Mouse (Mus musculus) heart, embryonic 14.5 days (tissue): ENCODE results near the gene Gnat2. TPM values are rescaled to one million over a fixed set of nuclear protein-coding genes. Genes with fewer than 3 reads are reported as not detected.
A peak's percentile ranks its signal among the peaks of the same experiment; 100 is the strongest.

Experiments used
- ATAC-seq: fragments of 200-750 bp; cut with Nextera tagmentation; 2 replicates; pipeline ENCODE4 v1.8.0; 2017; ENCODE audit warnings: low read depth, moderate TSS enrichment; ENCODE audit not compliant: insufficient number of reproducible peaks, insufficient read depth, low FRiP score
- H3K27ac ChIP-seq, 2 experiments: fragments of 200-500 bp in 1 of 2; fragments of 300-500 bp in 1 of 2; sonication (generic) in 1 of 2; replicated peaks in 1 of 2; 2 replicates each; pipeline ENCODE4 v1.5.1; 2012 to 2014; ENCODE audit warnings: low read depth in 2 of 2, low read length in 2 of 2, control low read depth in 1 of 2, mild to moderate bottlenecking in 1 of 2, mixed read lengths in 1 of 2; ENCODE audit not compliant: control insufficient read depth in 1 of 2, insufficient read depth in 1 of 2
- H3K27me3 ChIP-seq: fragments of 300-500 bp; sonication (generic); 2 replicates; pipeline ENCODE4 v1.6.1; 2014; ENCODE audit warnings: mild to moderate bottlenecking, low read length, control low read depth; ENCODE audit not compliant: control insufficient read depth, insufficient read depth
- H3K36me3 ChIP-seq: fragments of 300-500 bp; sonication (generic); 2 replicates; pipeline ENCODE4 v1.6.1; 2014; ENCODE audit warnings: mild to moderate bottlenecking, control low read depth, low read length, mixed read lengths; ENCODE audit not compliant: control insufficient read depth, insufficient read depth
- H3K4me1 ChIP-seq, 2 experiments: fragments of 200-500 bp in 1 of 2; fragments of 300-500 bp in 1 of 2; sonication (generic) in 1 of 2; 2 replicates each; pipeline ENCODE4 v1.6.1; 2012 to 2014; ENCODE audit warnings: low read length in 2 of 2, control low read depth in 1 of 2, mixed read lengths in 1 of 2; ENCODE audit not compliant: control insufficient read depth in 2 of 2, insufficient read depth in 2 of 2
- H3K4me2 ChIP-seq: fragments of 300-500 bp; sonication (generic); 2 replicates; pipeline ENCODE4 v1.6.1; 2014; ENCODE audit warnings: mild to moderate bottlenecking, low read length
- H3K4me3 ChIP-seq, 2 experiments: fragments of 200-500 bp in 1 of 2; fragments of 300-500 bp in 1 of 2; sonication (generic) in 1 of 2; 2 replicates each; pipeline ENCODE4 v1.5.1; 2012 to 2014; ENCODE audit warnings: low read length in 2 of 2, mild to moderate bottlenecking in 2 of 2, control low read depth in 1 of 2, low read depth in 1 of 2, moderate library complexity in 1 of 2; ENCODE audit not compliant: control insufficient read depth in 1 of 2, insufficient read depth in 1 of 2
- H3K9ac ChIP-seq: fragments of 300-500 bp; sonication (generic); 2 replicates; pipeline ENCODE4 v1.6.1; 2014; ENCODE audit warnings: mild to moderate bottlenecking, low read length
- H3K9me3 ChIP-seq: fragments of 300-500 bp; sonication (generic); 2 replicates; pipeline ENCODE4 v1.6.1; 2016; ENCODE audit warnings: low read length, control low read depth; ENCODE audit not compliant: control insufficient read depth
- WGBS: fragments of 180-500 bp; shearing (Covaris S2); extraction: QIAGEN DNeasy Blood & Tissue Kit; methylation state at CpG from one replicate; pipeline ENCODE4 v1.1.7; 2014; 5-methylcytosine and 5-hydroxymethylcytosine counted together
- polyA plus RNA-seq: library from polyadenylated mRNA; unstranded; fragments of >200 nt; fragmentation: Nextera tagmentation; extraction: Ambion mirVana; gene quantifications from 2 replicates; pipeline ENCODE4 v1.2.1, GENCODE M21; 2014

Gene Gnat2
- polyA plus RNA-seq, 1 experiment from 2014 or later, result 0.59 TPM

DNA sequence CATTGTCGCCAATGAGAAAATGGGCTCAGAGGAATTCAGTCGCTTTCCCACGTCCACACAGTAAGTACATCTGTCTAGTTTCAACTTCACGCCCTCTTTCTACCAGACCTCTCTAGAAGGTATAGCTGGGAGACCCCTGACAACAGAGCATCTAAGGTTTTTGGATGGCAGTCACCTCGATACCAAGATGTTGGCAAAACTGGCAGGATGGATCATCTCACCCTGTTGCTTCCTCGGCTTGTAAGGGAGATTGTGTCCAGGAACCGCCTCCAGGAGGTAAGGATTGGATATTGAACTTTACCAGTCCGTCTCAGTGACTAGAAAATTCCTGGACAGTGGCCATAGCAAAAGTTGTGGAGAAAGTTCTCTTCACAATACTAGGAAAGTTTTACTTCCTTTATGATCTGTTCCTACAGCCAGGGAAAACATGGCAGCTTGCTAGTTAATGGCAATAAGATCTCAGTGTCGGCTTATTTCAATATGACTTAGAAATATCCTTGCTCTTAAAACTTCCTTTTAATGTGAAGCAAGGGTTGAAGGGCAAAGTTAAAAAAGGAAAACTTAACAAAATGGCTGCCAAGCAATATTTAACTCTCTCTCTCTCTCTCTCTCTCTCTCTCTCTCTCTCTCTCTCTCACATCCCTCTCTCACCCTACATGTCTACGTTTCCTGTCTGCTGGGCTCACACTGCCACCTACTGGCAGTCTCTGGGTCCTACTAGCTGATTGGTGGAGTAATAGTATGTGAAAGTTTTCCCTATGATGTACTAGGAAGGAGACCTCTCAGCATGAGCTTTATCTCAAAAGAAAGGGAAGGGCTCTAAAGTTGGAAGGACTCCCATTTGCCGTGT is 55.0 kb downstream of the Gnat2 start:
- no peak overlapping the region for H3K4me3 ChIP-seq
- 63% methylated on average over 11 of the region's 11 CpGs for WGBS
- peaks cover 4 to 21% of the 10 kb centered on the region in 2 experiments; a peak in 3 of 4 replicates for H3K4me1 ChIP-seq
- H3K9me3 ChIP-seq, result no peaks in the 10 kb centered on the region
- peak; percentile 54; the same call in 1 of the 2 replicates for ATAC-seq
- no peaks in the 10 kb centered on the region for H3K36me3 ChIP-seq
- H3K9ac ChIP-seq, result no peak overlapping the region
- H3K27ac ChIP-seq, result no peak overlapping the region
- 0 out of 2 replicates have a peak overlapping the region, but pooled peaks have one; percentile 23 for H3K4me2 ChIP-seq
- no peaks in the 10 kb centered on the region for H3K27me3 ChIP-seq

Other genes starting within 250 kb of the Gnat2 start
- gene Eps8l3, start 215.6 kb upstream of the Gnat2 start, polyA plus RNA-seq, result not detected in 2 replicates
- gene Gstm5, start 197.0 kb upstream of the Gnat2 start, polyA plus RNA-seq, result 132 and 150 TPM in 2 replicates
- gene Gstm7, start 161.0 kb upstream of the Gnat2 start, polyA plus RNA-seq, result 20.1 and 22.2 TPM in 2 replicates
- 11.3 and 11.9 TPM in 2 replicates for gene Gstm6, start 149.0 kb upstream of the Gnat2 start, polyA plus RNA-seq
- gene Gstm3, start 123.5 kb upstream of the Gnat2 start, polyA plus RNA-seq, result not detected in 2 replicates
- 59.8 and 68.2 TPM in 2 replicates for gene Gstm2, start 106.3 kb upstream of the Gnat2 start, polyA plus RNA-seq
- gene Gstm1, start 74.8 kb upstream of the Gnat2 start, polyA plus RNA-seq, result 60.8 and 63.8 TPM in 2 replicates
- 15.6 and 17.4 TPM in 2 replicates for gene Gstm4, start 47.9 kb upstream of the Gnat2 start, polyA plus RNA-seq
- gene Ampd2, start 6.1 kb upstream of the Gnat2 start, polyA plus RNA-seq, result 15.3 and 20.3 TPM in 2 replicates
- gene Gnai3, start 53.4 kb downstream of the Gnat2 start, polyA plus RNA-seq, result 71.4 and 74.0 TPM in 2 replicates
- gene Gpr61, start 62.1 kb downstream of the Gnat2 start, polyA plus RNA-seq, result 0.24 TPM in 1 of 2 replicates, not detected in the other
- gene Amigo1, start 93.5 kb downstream of the Gnat2 start, polyA plus RNA-seq, result 2.6 and 2.9 TPM in 2 replicates
- gene Cyb561d1, start 108.4 kb downstream of the Gnat2 start, polyA plus RNA-seq, result 1.8 and 2.2 TPM in 2 replicates
- gene Atxn7l2, start 118.1 kb downstream of the Gnat2 start, polyA plus RNA-seq, result 6.3 and 7.1 TPM in 2 replicates
- 3.1 and 3.8 TPM in 2 replicates for gene Sypl2, start 133.9 kb downstream of the Gnat2 start, polyA plus RNA-seq
- gene Psma5, start 164.1 kb downstream of the Gnat2 start, polyA plus RNA-seq, result 210 and 231 TPM in 2 replicates
- 19.3 and 21.4 TPM in 2 replicates for gene Sort1, start 191.3 kb downstream of the Gnat2 start, polyA plus RNA-seq